Mouse (Mus musculus) G1E (cell line): Measurements from ENCODE around the gene Tmc4.

Source experiments
- CTCF ChIP-seq: IDR thresholded peaks from 2 replicates; pipeline ENCODE4 v1.5.1; 2012; ENCODE audit warnings: low read depth, low read length, inconsistent platforms, mixed read lengths
- GATA1 ChIP-seq: IDR thresholded peaks from 2 replicates; pipeline ENCODE4 v1.6.1; 2012; ENCODE audit warnings: borderline replicate concordance, low read length, inconsistent platforms, mixed read lengths
- GATA2 ChIP-seq: IDR thresholded peaks from 2 replicates; pipeline ENCODE4 v1.6.1; 2012; ENCODE audit warnings: low read depth, low read length, inconsistent platforms, borderline replicate concordance
- POLR2AphosphoS5 ChIP-seq: IDR thresholded peaks from 2 replicates; pipeline ENCODE4 v1.6.1; 2012; ENCODE audit warnings: low read depth, low read length, inconsistent platforms; ENCODE audit not compliant: insufficient replicate concordance
- TAL1 ChIP-seq: conservative IDR thresholded peaks from 2 replicates; pipeline ENCODE4 v1.6.1; 2012; ENCODE audit warnings: low read depth, low read length, inconsistent platforms, mixed read lengths

- no peak for TF ChIP-seq CTCF
- no peak for TF ChIP-seq GATA1
- TF ChIP-seq TAL1, result no peak
- TF ChIP-seq POLR2AphosphoS5, result no peak
- no peak for TF ChIP-seq GATA2
Measured at GRCm38 (mm10) chr7:3703148-3703878, 26.0 kb upstream of the Tmc4 start.
